Mouse (Mus musculus): ENCODE results near the gene Fadd.
A peak's percentile ranks its signal among the peaks of the same experiment; 100 is the strongest.

Gene Fadd

GRCm38 (mm10) chr7:144582284-144582980 lies at the start of gene Fadd:
Gene Fadd (minus strand): TSS chr7:144582463.
- DNase-seq = peak; percentile 92 to 95

GRCm38 (mm10) chr7:144630622-144631021 lies 48.4 kb upstream of the Fadd start:
- DNase-seq = no peak

- no peak for DNase-seq
Measured at GRCm38 (mm10) chr7:144628334-144628915, 46.2 kb upstream of the Fadd start.

- no peak for DNase-seq
Measured at GRCm38 (mm10) chr7:144627606-144628333, 45.5 kb upstream of the Fadd start.

- DNase-seq = no peak
Measured at GRCm38 (mm10) chr7:144626042-144626441, 43.8 kb upstream of the Fadd start.

- no peak for DNase-seq
Measured at GRCm38 (mm10) chr7:144620721-144621681, 38.7 kb upstream of the Fadd start.

GRCm38 (mm10) chr7:144620315-144620714 lies 38.1 kb upstream of the Fadd start:
- DNase-seq = no peak

GRCm38 (mm10) chr7:144615343-144615742 lies 33.1 kb upstream of the Fadd start:
- no peak for DNase-seq

- DNase-seq = peak in 1 of 2 experiments; percentile 15
Measured at GRCm38 (mm10) chr7:144612829-144613228, 30.6 kb upstream of the Fadd start.

- no peak for DNase-seq
Measured at GRCm38 (mm10) chr7:144612351-144612750, 30.1 kb upstream of the Fadd start.

- no peak for DNase-seq
Measured at GRCm38 (mm10) chr7:144611595-144611994, 29.3 kb upstream of the Fadd start.

GRCm38 (mm10) chr7:144609568-144609967 lies 27.3 kb upstream of the Fadd start:
- no peak for DNase-seq

GRCm38 (mm10) chr7:144607862-144608261 lies 25.6 kb upstream of the Fadd start:
- DNase-seq = no peak

- no peak for DNase-seq
Measured at GRCm38 (mm10) chr7:144604735-144605134, 22.5 kb upstream of the Fadd start.

- no peak for DNase-seq
Measured at GRCm38 (mm10) chr7:144604291-144604690, 22.0 kb upstream of the Fadd start.

GRCm38 (mm10) chr7:144600333-144600900 lies 18.2 kb upstream of the Fadd start:
- no peak for DNase-seq

- DNase-seq = no peak
Measured at GRCm38 (mm10) chr7:144589508-144589907, 7.2 kb upstream of the Fadd start.

GRCm38 (mm10) chr7:144587291-144587690 lies 5.0 kb upstream of the Fadd start:
- DNase-seq = peak; percentile 45 to 67

- DNase-seq = peak; percentile 79 to 84
Measured at GRCm38 (mm10) chr7:144585648-144586047, 3.4 kb upstream of the Fadd start.

- peak; percentile 59 to 73 for DNase-seq
Measured at GRCm38 (mm10) chr7:144583619-144584018, 1.4 kb upstream of the Fadd start.

- peak; percentile 57 to 65 for DNase-seq
Measured at GRCm38 (mm10) chr7:144581559-144582283, 542 bp downstream of the Fadd start.

- no peak for DNase-seq
Measured at GRCm38 (mm10) chr7:144577876-144578275, 4.4 kb downstream of the Fadd start.

Data from cerebellum, postnatal 25 days (tissue).